Mouse (Mus musculus): ENCODE measurements around the gene Ptges2. TPM values are rescaled to one million over a fixed set of nuclear protein-coding genes. Genes with fewer than 3 reads are reported as not detected.

Ptges2 gene
- total RNA-seq, 2 experiments from 2014 or later, result 37.1 to 43.0 TPM

DNA sequence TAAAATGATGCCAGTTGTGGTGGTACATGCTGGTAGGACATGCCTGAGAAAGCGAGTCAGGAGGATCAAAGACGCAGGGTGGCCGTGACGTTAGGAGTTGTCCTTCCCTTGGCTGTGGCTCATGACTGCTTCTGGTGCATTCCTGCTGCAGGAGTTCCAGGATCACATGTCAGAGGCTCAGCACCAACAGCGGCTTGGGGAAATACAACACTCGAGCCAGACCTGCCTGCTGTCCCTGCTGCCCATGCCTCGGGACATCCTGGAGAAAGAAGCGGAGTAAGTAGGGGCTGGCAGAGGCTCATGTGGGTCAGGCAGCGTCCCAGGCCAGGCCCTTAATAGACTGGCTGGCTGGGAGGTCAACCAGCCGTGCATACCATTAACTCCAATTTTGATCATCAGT, 21.5 kb upstream of the Ptges2 start:
- DNase-seq (ENCODE audit: low spot score), result peak; percentile 84

DNA sequence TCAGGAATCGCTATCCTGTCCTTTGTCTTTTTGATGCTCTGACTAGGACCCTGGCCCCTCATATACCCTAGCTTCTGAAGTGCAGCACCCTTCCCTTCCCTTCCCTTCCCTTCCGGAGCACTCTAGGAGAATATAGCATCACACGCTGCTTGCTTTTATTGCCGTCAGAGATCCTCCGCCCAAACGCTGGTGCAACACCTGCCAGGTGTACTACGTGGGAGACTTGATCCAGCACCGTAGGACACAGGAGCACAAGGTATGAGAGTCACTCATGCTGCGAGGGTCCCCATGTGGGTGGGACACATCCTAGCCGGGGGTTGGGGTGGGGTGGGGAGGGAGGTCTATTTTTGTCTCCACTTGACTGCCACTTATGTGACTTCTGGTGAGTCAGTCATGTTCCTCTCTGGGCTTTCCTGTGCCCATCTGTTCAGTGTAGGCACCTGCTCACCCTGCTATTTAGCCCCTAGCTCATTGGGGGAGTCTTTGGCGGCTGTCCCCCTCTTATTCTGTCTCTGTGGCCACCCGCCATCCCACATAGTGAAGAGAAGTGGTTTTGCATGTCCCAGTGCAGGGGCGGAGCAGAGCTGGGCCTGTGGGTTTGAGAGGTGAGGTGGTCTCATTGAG, 20.3 kb upstream of the Ptges2 start:
- no peak for DNase-seq (ENCODE audit: low spot score)

DNA sequence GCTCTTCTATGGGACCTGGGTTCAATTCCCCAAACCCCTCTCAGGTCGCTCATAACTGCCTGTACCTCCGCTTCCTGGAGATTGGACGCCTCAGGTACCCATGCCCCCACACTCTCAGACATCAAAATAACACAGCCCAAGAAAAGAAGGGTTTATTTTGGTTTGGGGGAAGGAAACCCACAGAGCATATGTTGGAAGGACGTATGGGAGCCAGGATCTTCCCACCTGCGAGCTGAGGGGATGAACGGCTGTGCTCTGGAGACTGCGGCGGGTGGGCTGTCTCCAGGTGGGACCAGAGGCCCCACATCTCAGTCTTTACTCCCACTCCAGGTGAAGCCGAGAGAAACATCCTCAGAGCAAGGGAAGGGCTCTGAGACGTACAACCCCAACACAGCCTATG, 18.7 kb upstream of the Ptges2 start:
- no peak for DNase-seq (ENCODE audit: low spot score)

DNA sequence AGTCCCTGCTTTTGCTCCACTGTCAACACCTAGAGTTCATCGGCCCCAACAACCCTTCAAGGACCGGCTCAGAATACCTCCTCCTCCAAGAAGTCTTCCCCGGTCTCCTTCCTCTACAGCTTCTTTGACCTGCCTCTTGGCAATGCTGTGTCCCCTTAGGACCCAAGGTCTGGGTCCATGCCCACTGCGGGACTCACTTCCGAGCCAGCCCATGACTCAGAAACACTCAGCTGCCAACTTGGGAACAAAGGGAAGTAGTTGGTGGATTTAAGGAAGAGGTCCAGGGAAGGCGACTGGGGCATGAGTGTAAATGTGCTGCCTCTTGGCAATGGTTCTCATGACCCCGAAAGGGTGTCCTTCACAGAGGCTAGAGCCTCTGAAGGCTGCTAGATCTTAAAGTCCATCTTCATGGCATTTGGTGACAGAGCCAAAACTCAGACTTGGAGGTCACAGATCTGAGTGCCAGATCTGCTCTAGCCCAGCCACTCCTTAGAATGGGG, 15.6 kb upstream of the Ptges2 start:
- DNase-seq (ENCODE audit: low spot score), result no peak

DNA sequence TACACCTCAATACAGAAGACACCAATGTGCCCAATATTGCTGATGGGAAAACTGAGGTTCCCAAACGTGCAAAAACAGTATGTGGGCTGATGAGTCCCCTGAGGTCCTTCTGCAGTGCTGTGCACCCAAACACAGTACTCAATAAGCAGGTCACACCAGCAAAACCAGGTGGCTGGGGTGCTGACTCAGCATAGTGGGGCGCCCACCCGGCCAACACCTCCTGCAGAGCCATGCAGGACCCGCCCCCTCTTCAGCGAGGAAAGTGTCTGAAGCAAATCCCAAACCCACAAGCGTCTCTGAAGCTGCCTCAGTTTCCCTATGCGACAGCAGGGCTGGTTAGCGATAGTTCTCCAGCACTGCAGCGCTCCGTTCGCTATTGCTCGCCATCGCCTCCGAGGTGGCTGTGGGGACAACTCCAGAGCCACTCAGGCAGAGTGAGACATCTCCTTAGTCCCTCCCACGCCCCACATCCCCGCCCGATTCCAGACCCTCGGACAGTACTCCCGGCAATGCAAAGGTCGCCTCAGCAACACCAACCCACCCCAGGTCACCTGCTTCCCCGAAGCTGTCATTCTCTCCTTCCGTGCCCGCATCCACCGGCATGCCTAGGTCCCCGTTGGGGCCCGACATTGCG, 14.4 kb upstream of the Ptges2 start:
- DNase-seq (ENCODE audit: low spot score), result no peak

DNA sequence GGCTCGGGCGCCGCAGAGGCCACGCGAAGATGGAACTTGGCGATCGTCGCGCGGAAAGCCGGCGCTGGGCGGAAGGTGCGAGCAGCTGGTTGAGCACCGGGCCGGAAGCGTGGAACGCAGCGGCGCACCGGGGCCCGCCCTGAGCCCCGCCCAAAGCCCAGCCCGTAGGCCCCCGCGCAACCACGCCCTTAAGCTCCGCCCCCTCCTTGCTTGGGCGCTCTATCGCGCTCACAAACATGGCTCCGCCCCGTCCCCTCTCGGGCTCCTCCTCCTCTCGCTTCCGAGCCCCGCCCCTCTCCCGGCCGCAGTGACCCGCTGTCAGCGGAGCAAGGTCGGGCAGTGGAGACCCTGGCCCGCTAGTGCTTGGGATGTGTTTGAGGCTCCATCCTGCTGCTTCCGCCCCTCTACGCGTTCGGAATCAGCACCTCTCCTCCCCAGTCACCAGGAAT, 13.9 kb upstream of the Ptges2 start, which contains the start of gene 1110008P14Rik:
Gene 1110008P14Rik (minus strand): TSS at position 164 of the 449 bp plus-strand sequence.
- DNase-seq (ENCODE audit: low spot score), result peak; percentile 96

DNA sequence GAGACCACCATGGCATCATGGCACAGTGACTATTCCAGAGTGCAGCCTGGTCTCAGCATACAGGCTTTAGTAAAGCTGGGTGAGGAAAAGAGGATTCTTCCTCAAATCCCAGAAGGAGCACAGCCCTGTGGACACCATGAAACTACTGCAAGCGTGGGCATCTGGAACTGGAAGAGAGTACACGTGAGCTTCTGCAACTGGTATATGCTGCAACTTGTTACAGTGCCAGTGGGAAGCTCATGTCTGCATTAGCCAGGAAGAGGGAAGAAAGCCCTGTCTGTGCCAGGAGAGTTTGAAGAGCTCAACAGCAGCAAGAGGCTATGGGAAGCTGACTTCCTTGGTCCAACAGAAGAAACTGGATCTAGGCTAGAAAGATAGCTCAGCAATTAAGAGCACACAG, 13.0 kb upstream of the Ptges2 start:
- DNase-seq (ENCODE audit: low spot score), result no peak

DNA sequence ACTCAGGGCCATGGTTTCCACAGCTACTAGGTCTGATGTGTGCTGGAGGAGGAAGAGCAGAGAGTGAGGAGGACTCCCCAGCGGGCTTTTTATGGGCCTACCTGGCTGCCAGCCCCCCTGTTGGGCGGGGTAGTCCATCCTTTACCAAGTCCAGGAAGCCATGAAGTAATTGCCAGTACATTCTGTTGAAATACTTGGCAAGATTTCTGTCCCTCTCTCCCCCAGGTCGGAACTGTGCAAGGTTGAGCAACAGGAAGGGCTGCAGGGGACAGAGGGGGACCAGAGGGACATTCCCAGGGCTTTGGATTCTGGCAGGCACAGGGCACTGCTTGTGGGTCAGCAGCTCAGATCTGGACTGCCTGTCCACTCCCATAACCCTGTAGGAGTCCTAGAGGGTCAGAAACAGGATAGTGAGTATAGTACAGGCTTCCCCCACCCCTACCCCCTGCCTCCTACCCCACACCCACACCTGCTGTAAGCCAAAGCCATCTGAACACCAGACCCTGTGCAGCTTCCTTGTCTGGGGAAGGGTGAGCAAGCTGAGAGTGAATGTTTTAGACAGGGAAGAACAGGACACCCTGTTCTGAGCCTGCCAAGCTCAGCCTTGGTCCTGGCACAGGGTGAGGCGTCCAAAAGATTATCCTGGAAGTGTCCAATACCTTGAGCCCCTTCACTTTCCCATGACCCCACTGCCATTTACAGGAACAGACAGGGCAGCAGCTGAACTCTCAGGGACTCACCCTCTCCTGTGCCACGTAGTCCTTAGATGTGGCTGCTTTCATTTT, 7.8 kb upstream of the Ptges2 start, which contains the start of gene Lcn2:
Gene Lcn2 (minus strand): TSS at position 547 of the 785 bp plus-strand sequence.
- no peak for DNase-seq (ENCODE audit: low spot score)

DNA sequence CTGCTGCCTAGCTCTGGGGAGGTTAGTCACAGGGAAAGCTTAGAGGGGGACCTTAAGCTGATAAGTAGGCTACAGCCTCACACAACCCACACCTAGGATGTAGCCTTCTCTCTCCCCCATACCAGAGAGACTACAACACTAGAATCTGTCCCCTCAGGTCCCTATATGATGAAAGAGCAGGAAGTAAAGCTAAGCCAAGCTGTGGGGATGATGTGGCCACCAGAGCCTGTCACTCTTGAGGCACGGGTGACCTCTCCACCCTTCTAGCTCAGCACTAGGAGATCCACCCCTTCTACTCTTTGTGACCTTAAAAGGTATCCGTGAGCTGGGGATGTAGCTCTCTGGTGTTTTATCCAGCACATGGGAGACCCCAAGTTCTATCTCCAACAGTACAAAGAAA, 6.5 kb upstream of the Ptges2 start:
- DNase-seq (ENCODE audit: low spot score), result no peak

DNA sequence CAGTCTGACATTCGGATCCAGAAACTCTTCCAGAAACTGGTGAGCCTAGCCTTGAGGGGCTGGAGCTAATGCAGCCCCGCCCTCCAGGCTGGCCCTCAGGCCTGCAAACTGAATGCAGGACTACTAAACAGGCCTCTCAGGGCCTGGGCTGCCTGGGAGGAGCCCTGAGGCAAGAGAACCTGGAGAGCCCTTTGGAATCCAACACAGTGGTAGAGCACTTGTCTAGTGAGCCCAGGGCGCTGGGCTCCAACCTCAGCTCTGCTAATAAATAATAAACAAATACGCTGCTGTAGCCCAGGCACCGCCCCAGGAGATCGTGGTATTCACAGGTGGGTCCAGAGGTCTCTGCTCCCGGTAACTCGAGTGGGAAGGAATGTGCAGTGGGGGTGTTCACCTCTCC, 4.8 kb upstream of the Ptges2 start:
- no peak for DNase-seq (ENCODE audit: low spot score)

DNA sequence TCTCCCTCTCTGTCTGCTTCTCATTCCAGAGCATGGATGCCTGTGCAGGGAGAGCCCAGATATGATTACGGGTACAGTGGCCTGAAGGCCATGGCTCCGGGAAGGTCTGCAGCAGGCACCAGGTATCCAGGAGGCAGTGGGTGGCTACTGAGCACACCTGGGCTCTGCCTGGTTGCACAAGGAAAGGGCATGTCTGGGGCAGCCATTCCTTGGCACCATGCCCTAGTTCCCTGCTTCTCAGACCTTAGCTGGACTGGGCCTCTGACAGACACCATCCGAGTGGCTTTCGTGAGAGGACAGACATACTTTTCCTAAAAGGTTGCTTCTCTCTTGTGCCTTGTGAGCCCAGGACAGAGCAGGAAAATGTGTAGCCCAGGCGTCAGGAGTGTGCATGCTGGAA, 3.6 kb upstream of the Ptges2 start:
- no peak for DNase-seq (ENCODE audit: low spot score)

DNA sequence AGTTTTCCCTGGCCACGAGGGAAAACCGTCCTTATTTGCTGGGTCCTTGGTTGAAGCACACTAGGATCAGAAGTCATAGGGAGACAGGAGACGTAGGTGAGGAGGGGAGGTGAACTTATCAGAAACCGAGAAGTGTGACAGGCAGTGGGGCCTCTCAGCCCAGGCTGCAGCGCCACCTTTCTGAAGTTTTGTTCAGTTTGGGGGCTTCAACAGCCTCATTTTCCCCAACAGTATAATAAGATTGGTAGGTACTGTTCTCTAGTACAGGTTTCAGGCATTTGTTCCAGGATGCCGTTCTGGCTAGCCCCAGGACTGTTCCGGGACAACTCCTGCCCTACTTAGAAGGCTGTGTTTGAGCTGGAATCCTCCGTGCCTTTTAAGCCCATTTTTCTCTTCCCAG, 723 bp upstream of the Ptges2 start:
- no peak for DNase-seq (ENCODE audit: low spot score)

DNA sequence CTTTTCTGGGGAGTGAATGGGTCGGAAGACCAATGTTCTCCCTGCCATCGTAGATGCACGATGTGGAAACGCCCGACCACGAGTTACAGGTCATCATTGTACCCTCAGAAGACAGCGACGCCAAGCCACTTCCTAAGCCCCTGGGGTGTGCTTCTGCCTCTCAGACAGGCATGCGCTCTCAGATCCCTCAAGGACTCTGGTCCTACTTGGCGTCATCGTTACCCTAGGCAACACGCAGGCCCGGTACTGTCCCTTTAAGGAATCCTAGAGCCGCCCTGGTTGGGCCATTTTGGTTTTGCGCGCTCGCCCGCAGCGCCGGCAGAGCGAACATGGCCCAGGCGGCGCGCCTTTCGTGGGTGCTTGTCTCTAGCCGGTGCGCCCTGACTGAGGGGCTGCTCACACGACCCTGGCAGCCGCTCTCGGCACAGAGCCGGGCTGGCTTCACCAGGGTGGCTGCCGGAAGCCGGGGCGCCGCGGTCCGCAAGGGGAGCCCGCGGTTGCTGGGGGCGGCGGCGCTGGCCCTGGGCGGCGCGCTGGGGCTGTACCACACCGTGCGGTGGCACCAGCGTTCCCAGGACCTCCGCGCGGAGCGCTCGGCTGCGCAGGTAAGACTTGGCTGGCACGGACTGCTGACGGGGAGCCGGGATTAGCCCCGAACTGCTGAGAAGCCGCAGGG, 388 bp downstream of the Ptges2 start:
- DNase-seq (ENCODE audit: low spot score), result peak; percentile 91

DNA sequence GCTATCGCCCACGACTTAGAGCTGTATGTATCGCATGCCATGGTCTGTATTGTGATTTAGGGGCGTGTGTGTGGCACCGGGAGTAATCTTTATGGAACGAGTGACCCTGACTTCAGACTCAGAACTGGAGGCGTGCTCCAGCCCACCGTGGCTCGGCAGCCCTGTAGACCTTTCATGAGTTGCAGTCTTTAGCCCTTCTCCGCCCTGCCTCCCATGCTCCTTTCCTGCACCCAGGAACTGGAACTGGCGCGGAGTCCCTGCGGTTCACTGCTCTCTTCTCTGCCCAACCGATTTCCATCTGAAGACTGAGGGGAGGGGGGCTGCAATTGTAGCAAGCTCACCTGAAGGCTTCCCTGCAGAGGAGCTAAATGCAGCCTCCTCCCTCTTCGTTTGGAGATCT, 999 bp downstream of the Ptges2 start:
- no peak for DNase-seq (ENCODE audit: low spot score)

DNA sequence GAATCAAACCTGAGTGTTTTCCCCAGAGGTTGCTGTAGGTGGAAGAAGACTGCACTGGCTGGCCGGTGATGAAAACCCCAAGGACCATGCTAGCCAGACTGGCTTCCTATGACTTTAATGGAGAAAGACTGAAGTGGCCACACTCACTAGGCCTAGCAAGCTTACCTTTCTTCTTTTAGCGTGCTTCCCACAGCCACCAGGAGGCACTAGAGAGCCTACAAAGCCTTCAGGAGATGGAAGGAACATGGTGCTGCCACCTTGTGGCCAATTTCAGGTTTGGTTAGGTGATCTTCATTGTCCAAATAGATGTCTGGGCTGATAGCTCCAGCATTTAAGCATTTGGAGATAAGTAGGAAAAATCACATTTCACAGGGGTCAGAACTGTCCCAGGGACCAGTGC, 9.0 kb downstream of the Ptges2 start:
- DNase-seq (ENCODE audit: low spot score), result peak; percentile 96

DNA sequence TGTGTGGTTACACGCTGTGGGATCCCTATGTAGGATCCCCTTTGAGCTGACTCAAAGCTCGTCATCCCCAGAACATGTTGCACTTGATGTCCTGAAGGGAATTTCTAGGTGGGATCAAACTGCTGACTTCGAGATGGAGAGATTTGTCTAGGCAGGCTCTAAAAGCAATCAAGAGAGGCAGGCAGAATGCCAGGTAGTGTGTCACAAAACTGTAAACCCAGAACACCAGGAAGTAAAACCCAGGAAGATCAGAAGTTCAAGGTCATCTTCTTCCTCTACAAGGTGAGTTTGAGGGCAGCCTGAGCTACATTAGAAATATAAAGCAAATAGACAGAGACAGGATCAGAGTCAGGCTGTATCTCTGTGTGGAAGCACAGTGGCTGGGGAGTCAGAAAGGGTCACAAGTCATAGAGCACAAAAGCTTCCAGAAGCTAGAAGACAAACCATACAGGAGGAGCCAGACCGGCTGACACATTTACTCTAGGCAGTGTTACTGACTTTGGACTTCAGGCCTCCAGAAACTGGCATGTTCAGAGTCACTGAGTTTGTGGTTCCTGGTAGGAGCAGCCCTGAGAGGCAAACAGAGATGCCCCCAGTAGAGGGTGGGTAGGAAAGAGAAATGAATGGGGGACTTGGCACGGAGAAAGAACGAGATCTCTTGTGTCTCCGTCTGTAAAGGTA, 11.6 kb downstream of the Ptges2 start:
- DNase-seq (ENCODE audit: low spot score), result no peak

DNA sequence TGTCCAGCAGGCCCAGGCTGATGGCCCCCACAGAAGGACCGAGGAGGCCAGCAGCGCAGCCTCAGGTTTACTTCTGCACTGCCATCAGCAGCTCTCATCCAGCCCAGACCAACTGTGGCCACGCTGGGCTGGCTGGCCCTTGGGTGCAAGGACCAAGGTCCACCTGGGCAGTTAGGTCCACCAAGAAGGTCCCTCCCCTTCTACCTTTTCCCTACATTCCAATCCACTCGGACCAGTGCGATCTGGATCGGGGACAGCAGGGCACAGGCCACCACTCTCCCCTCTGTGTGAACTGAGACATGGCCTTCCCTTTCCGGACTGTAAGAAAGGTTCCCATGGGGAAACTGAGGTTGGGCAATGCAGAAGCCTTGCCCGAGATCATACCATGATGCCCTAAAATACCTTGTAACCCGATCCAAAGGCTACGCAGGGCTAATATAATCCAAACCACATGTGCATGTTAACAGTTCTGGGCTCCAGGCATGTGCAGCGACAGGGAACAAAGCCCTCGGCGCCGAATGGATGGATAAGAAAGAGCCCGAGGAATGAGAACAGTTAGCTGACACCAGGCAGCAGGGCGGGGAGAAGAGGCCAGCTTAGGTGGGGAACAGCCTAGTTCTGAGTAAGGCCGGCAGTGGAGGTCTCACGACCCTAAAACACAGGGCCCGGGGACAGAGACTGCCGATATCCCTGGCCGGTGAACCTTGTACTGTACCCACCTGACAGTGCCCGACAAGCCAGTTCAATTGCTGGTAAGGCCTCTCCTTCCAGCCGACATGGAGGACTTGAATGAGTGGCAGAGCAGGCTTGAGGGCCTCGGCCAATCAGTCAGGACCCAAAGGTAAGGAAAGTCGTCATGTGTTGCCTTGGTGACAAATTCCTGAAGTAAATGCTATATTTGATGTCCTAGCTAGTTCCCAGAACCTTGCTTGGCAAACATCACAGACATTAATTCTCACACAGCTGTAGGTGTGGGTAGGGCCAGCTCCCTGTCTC, 13.0 kb downstream of the Ptges2 start:
- no peak for DNase-seq (ENCODE audit: low spot score)

DNA sequence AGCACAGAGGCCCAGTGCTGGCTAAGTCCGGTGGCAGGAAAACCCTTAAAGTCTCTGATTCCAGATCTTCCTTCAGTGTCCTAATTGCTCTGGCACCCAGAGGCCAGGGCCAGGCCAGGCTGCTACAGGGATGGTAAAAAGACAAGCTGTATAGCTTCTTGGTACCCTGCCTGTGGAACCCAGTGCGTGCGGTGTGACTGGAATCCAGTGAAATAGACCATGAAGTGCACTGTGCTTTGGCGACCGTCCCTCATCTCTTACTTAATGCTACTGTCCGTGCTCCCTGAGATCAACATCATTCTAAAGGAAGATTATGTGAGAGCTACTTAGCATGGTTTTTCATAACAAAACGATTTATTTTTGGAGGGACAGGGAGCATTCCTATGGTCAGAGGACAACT, 15.7 kb downstream of the Ptges2 start:
- no peak for DNase-seq (ENCODE audit: low spot score)

DNA sequence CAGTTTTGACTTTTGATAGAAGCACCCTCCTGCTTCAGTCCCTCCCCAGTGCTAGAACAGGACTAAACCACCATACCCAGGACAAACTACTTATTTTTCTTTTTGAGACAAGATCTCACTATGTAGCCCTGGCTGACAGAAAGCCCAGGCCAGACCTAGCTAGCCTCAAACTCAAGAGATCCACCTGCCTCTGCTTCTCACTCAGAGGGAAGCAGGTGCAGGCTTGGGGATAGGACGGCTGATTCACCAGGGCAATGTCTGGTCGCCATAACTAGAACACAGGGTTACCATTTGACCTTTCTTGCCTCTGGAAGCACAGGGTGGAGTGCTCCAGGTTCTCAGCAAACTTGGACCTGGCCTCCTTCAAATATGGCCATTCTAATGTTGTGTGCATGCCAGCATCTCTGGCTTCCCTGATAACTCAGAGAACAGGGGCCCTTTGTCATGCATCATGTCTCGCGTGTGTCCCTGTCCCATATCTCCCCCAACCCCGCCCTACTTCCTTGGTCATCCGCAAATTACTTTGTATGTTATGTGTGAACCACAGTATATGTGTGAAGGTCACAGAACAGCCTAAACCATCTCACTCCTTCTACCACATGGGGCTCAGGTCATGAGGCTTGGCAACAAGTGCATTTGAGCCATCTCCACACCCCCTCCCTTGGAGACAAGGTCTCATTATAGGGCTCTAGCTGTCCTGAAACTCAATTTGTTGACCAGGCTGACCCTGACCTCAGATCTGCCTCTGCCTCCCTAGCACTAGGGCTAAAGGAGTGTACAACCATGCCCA, 17.2 kb downstream of the Ptges2 start:
- peak; percentile 42 for DNase-seq (ENCODE audit: low spot score)
